Comparison of ENCODE assay signal across 10 mouse cellular contexts in the genomic region with DNA sequence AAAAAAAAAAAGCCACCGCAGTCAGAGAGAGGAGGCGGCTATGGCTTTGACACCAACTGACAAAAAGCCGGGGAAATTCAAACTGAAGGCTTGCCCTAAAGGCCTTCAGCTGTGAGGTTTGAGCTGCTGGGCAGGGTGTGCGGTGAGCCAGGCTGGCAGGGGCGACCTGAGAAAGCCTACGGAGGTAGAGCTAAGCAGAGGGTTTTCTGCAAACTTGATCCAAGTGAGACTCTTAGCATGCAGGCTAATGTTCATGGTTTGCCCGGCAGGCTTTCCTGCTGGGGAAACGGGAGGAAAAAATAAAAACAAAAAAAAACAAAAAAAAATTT.
DNase-seq lines count a peak whose midpoint lies in the region; ATAC-seq lines count a peak whose summit lies in the region.
"Had no signal": no experiment of that assay in that cellular context is flagged by ENCODE, and none has a peak within 500 bp of the region (broad histone marks: within the 10 kb centered on the region; RNA-seq: fewer than 3 reads in every experiment).

No protein-coding gene starts in this region.

- H3K4me3 ChIP-seq in liver, embryonic 12.5 days, result no peak overlapping the region
- no peak overlapping the region for H3K4me3 ChIP-seq in liver, embryonic 11.5 days (ENCODE audit: low read depth, low read length)
- H3K4me3 ChIP-seq in intestine, embryonic 14.5 days (ENCODE audit: low read depth, low read length), result no peak overlapping the region
- no peak overlapping the region for H3K4me3 ChIP-seq in neural tube, embryonic 13.5 days

- H3K36me3 ChIP-seq in liver, embryonic 12.5 days, result no peaks in the 10 kb centered on the region
- no peaks in the 10 kb centered on the region for H3K36me3 ChIP-seq in liver, embryonic 11.5 days (ENCODE audit: control insufficient read depth, insufficient read depth, low read length)
- no peaks in the 10 kb centered on the region for H3K36me3 ChIP-seq in intestine, embryonic 14.5 days (ENCODE audit: control insufficient read depth, insufficient read depth, low read length)
- no peaks in the 10 kb centered on the region for H3K36me3 ChIP-seq in neural tube, embryonic 13.5 days

- peak overlapping the region; percentile 29 for H3K4me2 ChIP-seq in liver, embryonic 12.5 days
- no peak overlapping the region for H3K4me2 ChIP-seq in liver, embryonic 11.5 days
- peak overlapping the region; percentile 39 for H3K4me2 ChIP-seq in intestine, embryonic 14.5 days (ENCODE audit: low read length)
- peak overlapping the region; percentile 43 for H3K4me2 ChIP-seq in neural tube, embryonic 13.5 days

- H3K27me3 ChIP-seq in liver, embryonic 12.5 days (replicated peaks), result no peaks in the 10 kb centered on the region
- no peaks in the 10 kb centered on the region for H3K27me3 ChIP-seq in liver, embryonic 11.5 days (replicated peaks; ENCODE audit: control insufficient read depth, insufficient read depth, low read length)
- no peaks in the 10 kb centered on the region for H3K27me3 ChIP-seq in intestine, embryonic 14.5 days (replicated peaks; ENCODE audit: control insufficient read depth, insufficient read depth, low read length)
- H3K27me3 ChIP-seq in neural tube, embryonic 13.5 days, result no peaks in the 10 kb centered on the region

- no peaks in the 10 kb centered on the region for H3K9me3 ChIP-seq in liver, embryonic 12.5 days (replicated peaks)
- no peaks in the 10 kb centered on the region for H3K9me3 ChIP-seq in liver, embryonic 11.5 days (ENCODE audit: control insufficient read depth, low read length)
- no peaks in the 10 kb centered on the region for H3K9me3 ChIP-seq in intestine, embryonic 14.5 days (ENCODE audit: control insufficient read depth, low read length)
- no peaks in the 10 kb centered on the region for H3K9me3 ChIP-seq in neural tube, embryonic 13.5 days

- no peak overlapping the region for H3K27ac ChIP-seq in liver, embryonic 12.5 days
- H3K27ac ChIP-seq in liver, embryonic 11.5 days (ENCODE audit: low read depth, low read length), result no peak overlapping the region
- no peak overlapping the region for H3K27ac ChIP-seq in intestine, embryonic 14.5 days (ENCODE audit: low read depth)
- H3K27ac ChIP-seq in neural tube, embryonic 13.5 days (replicated peaks), result peak overlapping the region; percentile 64
- H3K27ac ChIP-seq: macrophage had no signal

- H3K9ac ChIP-seq in liver, embryonic 12.5 days, result no peak overlapping the region
- no peak overlapping the region for H3K9ac ChIP-seq in liver, embryonic 11.5 days (ENCODE audit: low read depth, low read length)
- no peak overlapping the region; the same call in 1 of the 2 replicates for H3K9ac ChIP-seq in intestine, embryonic 14.5 days (ENCODE audit: low read length)
- H3K9ac ChIP-seq in neural tube, embryonic 13.5 days, result peak overlapping the region; percentile 23; the same call in 1 of the 2 replicates

- 41% methylated on average over 8 of the region's 8 CpGs for WGBS in liver, embryonic 12.5 days (ENCODE audit: insufficient replicate concordance)
- WGBS in liver, embryonic 11.5 days, result 49% methylated on average over 8 of the region's 8 CpGs
- WGBS in intestine, embryonic 14.5 days, result 59% methylated on average over 8 of the region's 8 CpGs
- 40% methylated on average over 8 of the region's 8 CpGs for WGBS in neural tube, embryonic 13.5 days

- DNase-seq in embryo, embryonic 10 days (ENCODE audit: low spot score), result peak; percentile 11
- DNase-seq in embryo, embryonic 11 days, result no peak
- DNase-seq in liver, embryonic 11.5 days (ENCODE audit: low spot score), result no peak
- no peak for DNase-seq in intestine, embryonic 14.5 days (ENCODE audit: low spot score)
- no peak for DNase-seq in frontal cortex, postnatal 14 days (ENCODE audit: low spot score in 2 of 2)
- no peak for DNase-seq in cerebellum, adult 11-12 months
- DNase-seq: spleen, adult 18-20 months had no signal

- ATAC-seq in liver, embryonic 12.5 days, result no peak
- ATAC-seq in liver, embryonic 11.5 days (replicated peaks; ENCODE audit: low FRiP score), result no peak
- no peak for ATAC-seq in intestine, embryonic 14.5 days (replicated peaks; ENCODE audit: low FRiP score, low TSS enrichment, low read depth)
- ATAC-seq in neural tube, embryonic 13.5 days (ENCODE audit: low read depth), result no peak

- no peaks in the 10 kb centered on the region for H3K4me1 ChIP-seq in liver, embryonic 12.5 days
- H3K4me1 ChIP-seq in liver, embryonic 11.5 days (replicated peaks; ENCODE audit: control insufficient read depth, insufficient read depth, low read length), result no peaks in the 10 kb centered on the region
- H3K4me1 ChIP-seq in intestine, embryonic 14.5 days (replicated peaks; ENCODE audit: control insufficient read depth, insufficient read depth, low read length), result peaks cover 6% of the 10 kb centered on the region; the same call in 1 of the 2 replicates
- H3K4me1 ChIP-seq in neural tube, embryonic 13.5 days (replicated peaks), result peaks cover 17% of the 10 kb centered on the region
